Mouse (Mus musculus): ENCODE data around the gene Gpr26. TPM values are rescaled to one million over a fixed set of nuclear protein-coding genes. Genes with fewer than 3 reads are reported as not detected.

Gpr26 gene
- not detected for total RNA-seq (2023)

DNA sequence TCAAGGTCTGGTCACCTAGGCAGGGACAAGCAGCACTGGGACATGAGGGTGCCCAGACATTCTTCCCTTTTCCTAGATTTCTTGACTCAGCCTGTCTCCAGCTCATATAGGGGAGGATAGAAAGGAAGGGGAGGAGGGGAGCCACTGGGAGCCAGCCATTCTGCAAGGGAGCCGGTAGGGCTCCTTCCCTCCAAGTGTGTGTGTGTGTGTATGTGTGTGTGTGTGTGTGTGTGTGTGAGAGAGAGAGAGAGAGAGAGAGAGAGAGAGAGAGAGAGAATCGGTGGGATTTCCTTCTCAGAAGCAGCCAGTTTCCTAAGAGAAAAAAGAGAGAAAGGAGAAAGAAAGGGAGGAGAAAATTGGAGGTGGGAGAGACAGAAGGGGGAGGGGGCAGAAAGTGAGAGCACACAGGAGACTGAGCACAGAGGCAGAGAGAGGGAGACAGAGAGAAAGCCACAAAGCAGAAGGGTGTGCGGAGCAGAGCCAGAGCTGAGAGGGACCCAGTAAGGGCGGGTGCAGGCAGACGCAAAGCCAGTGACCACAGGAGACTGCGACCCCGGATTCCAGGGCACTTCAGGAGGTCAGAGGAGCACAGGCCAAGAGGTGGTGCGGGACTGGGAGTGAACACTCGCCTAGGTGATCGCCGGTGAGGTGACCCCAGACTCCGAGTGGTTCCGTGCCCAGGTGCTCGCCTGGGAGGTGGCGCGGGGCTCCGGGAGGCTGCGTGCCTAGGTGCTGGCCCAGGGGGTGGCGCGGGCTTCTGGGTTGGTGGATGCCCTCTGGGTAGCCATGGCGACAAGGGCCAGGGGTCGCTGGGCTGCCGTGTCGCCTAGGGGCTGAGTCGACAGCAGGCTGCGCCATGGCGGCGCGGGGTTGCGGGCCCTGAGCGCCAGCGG is at the start of gene Gpr26:
TSS of gene Gpr26 (plus strand) at position 438 of the 893 bp plus-strand sequence.

Other genes with a start within 250 kb of the Gpr26 start
- gene Cpxm2, start 188.3 kb downstream of the Gpr26 start, total RNA-seq (2023) = not detected

Data from CD8-positive naive resting alpha-beta T cell, adult 57 days (primary cell).